Mouse (Mus musculus) ES-E14 (cell line): ENCODE results near the gene Lin54.

Source experiments
- CHD2 ChIP-seq: IDR thresholded peaks from 2 replicates; pipeline ENCODE4 v1.6.1; 2014; ENCODE audit warnings: mild to moderate bottlenecking, low read depth, low read length, inconsistent platforms
- HCFC1 ChIP-seq: IDR thresholded peaks from 2 replicates; pipeline ENCODE4 v1.6.1; 2012; ENCODE audit warnings: low read length, inconsistent platforms, borderline replicate concordance; ENCODE audit not compliant: insufficient read depth

- TF ChIP-seq HCFC1 (no peak), CHD2 (no peak)
Measured at GRCm38 (mm10) chr5:100550151-100550550, 49.7 kb upstream of the Lin54 start.
